Mouse (Mus musculus) mouse embryonic stem cell (cell line): ENCODE data around the gene 4933411K16Rik.

ENCODE experiments used
- in situ Hi-C, 2 experiments: fragments of 300-500 bp; cut with MboI; formaldehyde crosslinking; loops; 1 replicate in 1 of 2; 3 replicates in 1 of 2; pipeline ENCODE4 v1.14.3; 2019 to 2020; ENCODE audit warnings: low sequenced_read_pairs in 2 of 2, low pct_unique_long_range_greater_than_20kb in 1 of 2, mixed read lengths in 1 of 2; ENCODE audit not compliant: unreplicated experiment in 1 of 2

4933411K16Rik gene

GRCm38 (mm10) chr19:42051948-42052347 is at the start of gene 4933411K16Rik:
TSS of gene 4933411K16Rik (plus strand) at chr19:42052248.
- in situ Hi-C loops, result no loop called here

GRCm38 (mm10) chr19:42004258-42004657 is 47.8 kb upstream of the 4933411K16Rik start:
- in situ Hi-C loops, result no loop called here

- in situ Hi-C loops, result no loop called here
These were observed 46.4 kb upstream of the 4933411K16Rik start for GRCm38 (mm10) chr19:42005616-42006015.

DNA sequence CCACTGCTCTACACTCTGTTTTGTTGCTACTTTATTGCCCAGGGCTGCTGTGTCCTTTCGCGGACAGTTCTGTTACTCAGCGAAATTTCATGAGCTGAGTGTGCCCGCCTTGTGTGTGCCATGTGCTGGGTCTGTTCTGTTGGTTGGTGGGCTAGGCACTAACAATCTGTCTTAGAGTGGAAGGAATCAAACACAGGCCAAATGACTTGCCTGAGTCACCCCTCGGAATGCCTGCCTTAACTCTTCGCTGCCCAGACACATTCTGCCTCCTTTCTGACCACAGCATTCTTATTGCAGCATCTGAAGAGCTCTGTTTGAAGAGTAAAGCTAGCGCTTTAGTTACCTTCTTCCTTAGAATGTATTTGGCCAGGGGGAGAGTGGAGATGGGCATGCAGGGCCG is 45.5 kb upstream of the 4933411K16Rik start:
- in situ Hi-C loops, result no loop called here

- in situ Hi-C loops, result no loop called here
These were observed 43.5 kb upstream of the 4933411K16Rik start for GRCm38 (mm10) chr19:42008586-42008985.

GRCm38 (mm10) chr19:42009067-42009466 is 43.0 kb upstream of the 4933411K16Rik start:
- in situ Hi-C loops, result no loop called here

GRCm38 (mm10) chr19:42010436-42010835 is 41.6 kb upstream of the 4933411K16Rik start:
- in situ Hi-C loops, result no loop called here

DNA sequence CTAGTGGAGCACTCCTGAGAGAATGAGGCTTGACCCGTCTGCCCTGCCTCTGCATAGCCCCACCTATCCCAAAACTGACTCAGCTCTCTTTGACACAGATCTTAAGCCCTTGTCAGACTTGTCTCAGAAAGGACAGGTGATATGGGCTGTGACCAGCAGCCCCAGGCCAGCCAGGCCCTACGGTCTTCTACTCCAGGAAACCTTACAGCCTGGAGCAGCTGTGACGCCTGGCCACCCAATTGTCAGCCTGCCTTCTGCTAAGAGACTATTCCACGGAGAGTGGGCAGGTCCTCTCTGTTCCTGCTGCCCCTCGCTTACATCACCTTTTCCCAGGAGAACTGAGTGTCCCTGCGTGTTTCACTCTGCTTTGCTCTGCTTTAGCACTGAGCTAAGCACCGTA is 40.9 kb upstream of the 4933411K16Rik start:
- in situ Hi-C loops, result no loop called here

DNA sequence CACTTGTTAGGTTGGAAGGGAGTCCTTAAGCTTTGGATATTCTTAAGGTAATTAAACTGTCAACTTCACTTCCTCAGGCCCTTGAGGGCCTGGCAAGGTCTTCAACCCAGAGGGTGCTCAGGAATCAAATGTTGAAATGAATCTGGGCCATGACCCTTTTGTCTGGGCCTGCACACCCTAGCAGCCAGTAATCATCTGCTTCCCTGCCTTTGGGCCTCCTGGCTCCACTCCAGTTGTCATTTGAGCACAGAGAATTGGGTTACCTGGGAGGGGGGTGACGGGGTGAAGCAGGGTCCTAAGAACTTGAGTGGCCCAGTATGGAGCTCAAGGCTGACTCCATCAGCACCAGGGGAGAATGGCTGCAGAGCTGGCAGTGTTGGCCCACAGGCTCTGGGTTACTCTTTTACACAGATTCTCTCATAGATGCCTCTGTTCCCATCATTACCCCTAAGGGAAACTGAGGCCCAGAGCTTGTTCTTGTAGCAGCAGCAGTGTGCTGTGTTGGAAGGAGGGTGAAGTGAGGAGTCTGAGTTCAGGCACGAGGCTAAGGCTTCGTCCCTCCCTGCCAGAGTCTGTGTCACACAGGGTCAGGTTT is 37.7 kb upstream of the 4933411K16Rik start:
- in situ Hi-C loops, result no loop called here

DNA sequence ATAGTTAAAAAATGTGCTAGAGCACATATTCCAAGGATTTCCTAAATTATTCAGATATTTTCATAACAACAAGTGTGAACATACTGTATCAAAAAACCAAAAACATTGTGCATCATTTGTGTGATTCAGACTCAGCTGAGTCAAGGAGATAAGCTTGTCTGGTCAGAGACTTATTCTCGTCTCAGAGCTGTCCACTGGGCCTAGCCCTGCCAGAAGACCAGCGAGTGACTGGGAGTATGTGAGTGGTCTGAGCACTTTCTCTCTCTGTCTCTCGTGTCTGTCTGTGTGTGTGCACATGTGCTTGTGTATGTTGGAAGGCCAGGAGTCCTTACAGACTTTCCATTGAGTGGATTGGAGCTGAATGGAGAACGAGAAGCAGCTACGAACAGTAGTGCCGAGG is 37.0 kb upstream of the 4933411K16Rik start:
- in situ Hi-C loops, result no loop called here

- in situ Hi-C loops, result no loop called here
These were observed 35.8 kb upstream of the 4933411K16Rik start for GRCm38 (mm10) chr19:42016251-42016650.

DNA sequence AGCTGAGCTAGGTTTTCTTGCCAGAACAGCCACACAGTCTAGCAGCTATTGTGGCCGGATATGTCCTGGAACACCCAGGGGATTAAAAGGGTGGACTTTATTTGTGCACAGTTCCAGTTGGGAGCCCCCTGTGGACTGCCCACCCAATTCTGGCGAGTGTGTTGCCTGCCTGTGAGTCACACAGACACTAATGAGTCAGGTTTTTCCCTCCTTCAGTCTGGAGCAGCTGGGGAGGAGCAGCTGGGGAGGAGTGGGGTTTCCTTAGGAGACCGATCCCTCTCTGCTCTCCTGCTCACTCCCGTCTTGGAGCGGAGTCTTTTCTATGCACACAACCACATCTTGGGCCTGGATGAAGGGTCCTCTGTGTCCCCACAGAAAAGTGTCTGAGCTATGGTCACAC is 35.2 kb upstream of the 4933411K16Rik start:
- in situ Hi-C loops, result no loop called here

- in situ Hi-C loops, result no loop called here
These were observed 34.4 kb upstream of the 4933411K16Rik start for GRCm38 (mm10) chr19:42017399-42018247.

GRCm38 (mm10) chr19:42019011-42019522 is 33.0 kb upstream of the 4933411K16Rik start:
- in situ Hi-C loops, result no loop called here

- in situ Hi-C loops, result no loop called here
These were observed 30.1 kb upstream of the 4933411K16Rik start for GRCm38 (mm10) chr19:42021681-42022541.

DNA sequence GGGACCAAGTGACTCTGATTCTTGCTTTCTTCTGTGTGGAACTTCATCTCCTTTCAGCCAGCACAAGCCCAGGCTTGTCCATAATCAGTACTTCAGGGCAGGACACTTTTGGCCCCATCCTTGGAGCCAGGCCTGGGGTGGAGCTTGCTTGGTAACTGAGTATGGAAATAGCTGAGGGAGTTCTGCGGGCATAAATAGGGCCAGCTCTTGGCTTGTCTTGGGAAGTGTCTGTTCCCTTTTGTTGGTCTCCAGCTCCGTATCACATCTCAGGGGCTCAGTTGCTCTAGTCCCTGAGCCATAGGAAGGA is 29.6 kb upstream of the 4933411K16Rik start:
- in situ Hi-C loops, result no loop called here

DNA sequence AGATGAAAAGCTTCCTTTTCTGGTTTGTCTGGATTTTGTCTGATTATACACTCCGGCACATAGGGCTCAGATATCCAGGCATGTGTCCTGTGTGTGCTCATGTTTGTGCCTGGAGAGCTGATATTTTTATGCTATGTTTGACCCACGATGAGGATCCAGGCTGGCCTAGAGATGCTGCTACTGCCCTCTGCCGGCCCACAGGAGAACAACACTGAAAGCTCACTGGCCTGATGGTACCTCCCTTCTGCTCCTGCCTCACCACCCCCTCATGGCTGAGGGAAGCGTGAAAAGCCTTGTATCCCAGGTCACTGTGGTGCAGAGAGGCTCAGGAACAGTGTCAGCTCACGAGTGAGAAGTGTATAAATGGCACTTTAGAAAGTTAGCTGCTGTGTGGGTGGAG is 25.9 kb upstream of the 4933411K16Rik start:
- in situ Hi-C loops, result loop anchor here in 1 of 2 experiments (5.0 kb wide), 1 partner anchor 49 kb away; no protein-coding TSS in a partner anchor

GRCm38 (mm10) chr19:42031112-42031511 is 20.9 kb upstream of the 4933411K16Rik start:
- in situ Hi-C loops, result no loop called here

- in situ Hi-C loops, result no loop called here
These were observed 18.4 kb upstream of the 4933411K16Rik start for GRCm38 (mm10) chr19:42033611-42034010.
